26 mouse cellular contexts compared by ENCODE assay signal in the genomic region with DNA sequence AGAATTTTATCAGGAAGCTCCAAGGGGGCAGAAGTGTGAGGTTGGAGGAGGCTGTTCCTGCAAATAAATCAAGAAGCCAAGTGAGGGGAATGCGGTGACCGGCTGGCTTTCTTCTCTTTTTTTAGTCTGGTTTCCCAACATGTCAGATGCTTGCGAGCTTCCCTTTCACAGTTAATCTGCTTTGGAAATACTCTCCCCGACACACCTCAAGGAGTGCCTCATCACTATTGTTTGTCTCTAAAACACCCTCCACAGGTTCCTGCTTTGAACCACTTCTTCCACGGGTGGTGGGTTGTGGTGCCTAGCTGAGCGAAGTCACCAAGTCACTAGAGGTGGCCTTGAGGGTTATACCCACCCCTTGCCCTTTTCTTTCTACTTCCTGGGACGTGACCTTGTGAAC. TPM values are rescaled to one million over a fixed set of nuclear protein-coding genes. Genes with fewer than 3 reads are reported as not detected.
DNase-seq lines count a peak whose midpoint lies in the region; ATAC-seq lines count a peak whose summit lies in the region.
"Had no signal": no experiment of that assay in that cellular context is flagged by ENCODE, and none has a peak within 500 bp of the region (broad histone marks: within the 10 kb centered on the region; RNA-seq: fewer than 3 reads in every experiment).

No protein-coding gene starts in this region.

- DNase-seq in 416B (ENCODE audit: low read depth), result peak; percentile 5
- DNase-seq in ES-CJ7 (ENCODE audit: low read depth, low spot score), result peak; percentile 42
- no peak for DNase-seq in urinary bladder, adult 2 months (ENCODE audit: low spot score)
- DNase-seq in cerebellum, postnatal 14 days, result no peak
- DNase-seq: adrenal gland, adult 8-10 months; adrenal gland, postnatal 25 days; cerebellum, adult 11-12 months; cerebellum, adult 8-10 months; cerebellum, postnatal 10 days; forebrain, postnatal 0 days; gastrocnemius, adult 2 months; gastrocnemius, postnatal 14 days; heart, adult 2 months; heart, postnatal 10 days; heart, postnatal 4 days had no signal

- no peak overlapping the region for H3K4me3 ChIP-seq in forebrain, embryonic 13.5 days
- H3K4me3 ChIP-seq: forebrain, embryonic 10.5 days; gastrocnemius, adult 2 months; heart, adult 2 months; heart, embryonic 12.5 days; heart, embryonic 15.5 days had no signal

- H3K36me3 ChIP-seq in forebrain, embryonic 13.5 days (ENCODE audit: poor library complexity, severe bottlenecking), result no peaks in the 10 kb centered on the region
- H3K36me3 ChIP-seq: forebrain, embryonic 10.5 days; G1E; heart, embryonic 12.5 days; heart, embryonic 15.5 days had no signal

- no peaks in the 10 kb centered on the region for H3K9me3 ChIP-seq in forebrain, embryonic 13.5 days (replicated peaks)
- H3K9me3 ChIP-seq: forebrain, embryonic 10.5 days; G1E; heart, embryonic 12.5 days; heart, embryonic 15.5 days had no signal

- 65% methylated on average over 7 of the region's 7 CpGs for WGBS in forebrain, embryonic 13.5 days

- 0 out of 2 replicates have a peak, but pooled peaks cover 5% of the 10 kb centered on the region for H3K27me3 ChIP-seq in forebrain, embryonic 13.5 days
- H3K27me3 ChIP-seq: heart, embryonic 12.5 days; heart, embryonic 15.5 days; Patski had no signal

- H3K27ac ChIP-seq in forebrain, embryonic 13.5 days, result no peak overlapping the region
- H3K27ac ChIP-seq: forebrain, embryonic 10.5 days; gastrocnemius, adult 2 months; heart, adult 2 months; heart, embryonic 15.5 days; hindbrain, embryonic 14.5 days had no signal

- no peaks in the 10 kb centered on the region for H3K4me1 ChIP-seq in forebrain, embryonic 13.5 days
- H3K4me1 ChIP-seq: heart, embryonic 12.5 days; heart, embryonic 15.5 days had no signal

- H3K4me2 ChIP-seq in forebrain, embryonic 13.5 days, result no peak overlapping the region
- H3K4me2 ChIP-seq: heart, embryonic 12.5 days; heart, embryonic 15.5 days; hindbrain, embryonic 14.5 days had no signal

- H3K9ac ChIP-seq in forebrain, embryonic 13.5 days, result no peak overlapping the region
- H3K9ac ChIP-seq: forebrain, postnatal 0 days; heart, embryonic 12.5 days; heart, embryonic 15.5 days; hindbrain, embryonic 14.5 days had no signal

- peak; percentile 37 for ATAC-seq in granulocyte monocyte progenitor cell, adult 5-6 weeks (replicated peaks; ENCODE audit: poor library complexity, severe bottlenecking)
- ATAC-seq in forebrain, embryonic 13.5 days, result no peak
- ATAC-seq: activated CD4-positive, CD25-positive, alpha-beta regulatory T cell, adult 4 months; forebrain, embryonic 14.5 days; forebrain, postnatal 0 days; intestine, postnatal 0 days; Patski had no signal

RNA-seq across cellular contexts. Expression of a gene that starts 18.2 kb away (rescaled TPM):
- not detected in 2 replicates for total RNA-seq in granulocyte monocyte progenitor cell, adult 5-6 weeks (2014; fragmentation: Nextera tagmentation)
- not detected in 2 replicates for total RNA-seq in granulocyte monocyte progenitor cell, adult 5-6 weeks (2017)
- polyA plus RNA-seq in urinary bladder, adult 2 months (2012; rRNA removed), result 0.74 and 0.84 TPM in 2 replicates
- polyA plus RNA-seq in forebrain, embryonic 13.5 days (2015; fragmentation: Nextera tagmentation; extraction: Ambion mirVana), result 0.46 and 0.73 TPM in 2 replicates
- total RNA-seq: forebrain, postnatal 0 days; gastrocnemius, postnatal 14 days had no signal
- polyA plus RNA-seq: activated CD4-positive, CD25-positive, alpha-beta regulatory T cell, adult 4 months had no signal

Comparison
In these comparisons a context has a peak if more than half of its experiments do, and no peak if none do; other contexts are left out.
1. DNase-seq: peak in 416B (single experiment) and ES-CJ7 (single experiment); none in urinary bladder, adult 2 months (single experiment) and cerebellum, postnatal 14 days (0 of 2).